Mouse (Mus musculus) MEL (cell line): Measurements from ENCODE around the gene Raver2. TPM values are rescaled to one million over a fixed set of nuclear protein-coding genes. Genes with fewer than 3 reads are reported as not detected.

ENCODE experiments used
- DNase-seq: peaks from one replicate; pipeline ENCODE4 v3.0.0; 2011; ENCODE audit warnings: low read depth, low spot score
- H3K27ac ChIP-seq: 2 replicates; pipeline ENCODE4 v1.5.1; 2012; ENCODE audit warnings: low read depth, mild to moderate bottlenecking, control low read depth, low read length, moderate library complexity; ENCODE audit not compliant: control insufficient read depth
- H3K27me3 ChIP-seq, 2 experiments: fragments of 150-350 bp in 1 of 2; sonication (generic) in 1 of 2; 2 replicates each; pipeline ENCODE4 v1.6.1; 2012; ENCODE audit warnings: low read length in 2 of 2, mild to moderate bottlenecking in 2 of 2, improper control_type of control experiment in 1 of 2, moderate library complexity in 1 of 2; ENCODE audit not compliant: insufficient read depth in 2 of 2, control insufficient read depth in 1 of 2
- H3K36me3 ChIP-seq, 2 experiments: 2 replicates each; pipeline ENCODE4 v1.6.1; 2012 to 2014; ENCODE audit warnings: low read length in 2 of 2, improper control_type of control experiment in 1 of 2, inconsistent platforms in 1 of 2, mild to moderate bottlenecking in 1 of 2; ENCODE audit not compliant: insufficient read depth in 2 of 2, control insufficient read depth in 1 of 2
- H3K4me1 ChIP-seq, 2 experiments: fragments of 150-350 bp in 1 of 2; sonication (generic) in 1 of 2; 2 replicates each; pipeline ENCODE4 v1.6.1; 2012; ENCODE audit warnings: low read length in 2 of 2, improper control_type of control experiment in 1 of 2, mild to moderate bottlenecking in 1 of 2; ENCODE audit not compliant: insufficient read depth in 2 of 2, control insufficient read depth in 1 of 2
- H3K4me3 ChIP-seq, 2 experiments: fragments of 150-350 bp in 1 of 2; sonication (generic) in 1 of 2; 2 replicates each; pipeline ENCODE4 v1.5.1; 2012; ENCODE audit warnings: low read depth in 2 of 2, low read length in 2 of 2, mild to moderate bottlenecking in 2 of 2, moderate library complexity in 2 of 2, control low read depth in 1 of 2, improper control_type of control experiment in 1 of 2; ENCODE audit not compliant: control insufficient read depth in 1 of 2, insufficient read depth in 1 of 2
- H3K79me2 ChIP-seq: 2 replicates; pipeline ENCODE4 v1.6.1; 2012; ENCODE audit warnings: mild to moderate bottlenecking, low read length, moderate library complexity; ENCODE audit not compliant: control insufficient read depth, poor library complexity, insufficient read depth
- H3K9ac ChIP-seq: 2 replicates; pipeline ENCODE4 v1.6.1; 2012; ENCODE audit warnings: low read depth, mild to moderate bottlenecking, control low read depth, low read length, moderate library complexity; ENCODE audit not compliant: control insufficient read depth, poor library complexity, severe bottlenecking
- H3K9me3 ChIP-seq: fragments of 150-350 bp; sonication (generic); replicated peaks from 2 replicates; pipeline ENCODE4 v1.6.1; 2012; ENCODE audit warnings: mild to moderate bottlenecking, low read length, improper control_type of control experiment, moderate library complexity; ENCODE audit not compliant: insufficient read depth
- BHLHE40 ChIP-seq: IDR thresholded peaks from 2 replicates; pipeline ENCODE4 v1.6.1; 2012; ENCODE audit warnings: low read depth, mild to moderate bottlenecking, inconsistent platforms, low read length, improper control_type of control experiment, borderline replicate concordance
- CHD2 ChIP-seq: IDR thresholded peaks from 2 replicates; pipeline ENCODE4 v1.6.1; 2011; ENCODE audit warnings: low read length, improper control_type of control experiment
- MAFK ChIP-seq: IDR thresholded peaks from 2 replicates; pipeline ENCODE4 v1.6.1; 2011; ENCODE audit warnings: low read depth, mild to moderate bottlenecking, low read length, improper control_type of control experiment, borderline replicate concordance
- MYC ChIP-seq: IDR thresholded peaks from 2 replicates; pipeline ENCODE4 v1.6.1; 2011; ENCODE audit warnings: low read depth, mild to moderate bottlenecking, low read length, improper control_type of control experiment, moderate library complexity
- RCOR1 ChIP-seq: IDR thresholded peaks from 2 replicates; pipeline ENCODE4 v1.6.1; 2012; ENCODE audit warnings: low read depth, mild to moderate bottlenecking, inconsistent platforms, low read length, improper control_type of control experiment
- SIN3A ChIP-seq: IDR thresholded peaks from 2 replicates; pipeline ENCODE4 v1.6.1; 2012; ENCODE audit warnings: low read length, improper control_type of control experiment, inconsistent platforms
- SMC3 ChIP-seq: IDR thresholded peaks from 2 replicates; pipeline ENCODE4 v1.6.1; 2011; ENCODE audit warnings: low read depth, low read length, improper control_type of control experiment
- TCF12 ChIP-seq: IDR thresholded peaks from 2 replicates; pipeline ENCODE4 v1.6.1; 2014; ENCODE audit warnings: low read depth, mild to moderate bottlenecking, inconsistent platforms, low read length, improper control_type of control experiment, moderate library complexity
- USF1 ChIP-seq: IDR thresholded peaks from 2 replicates; pipeline ENCODE4 v1.6.1; 2014; ENCODE audit warnings: low read depth, mild to moderate bottlenecking, inconsistent platforms, low read length, improper control_type of control experiment, moderate library complexity
- ZC3H11A ChIP-seq: IDR thresholded peaks from 2 replicates; pipeline ENCODE4 v1.6.1; 2012; ENCODE audit warnings: low read depth, mild to moderate bottlenecking, inconsistent platforms, low read length, improper control_type of control experiment
- ZKSCAN1 ChIP-seq: IDR thresholded peaks from 2 replicates; pipeline ENCODE4 v1.6.1; 2012; ENCODE audit warnings: low read depth, mild to moderate bottlenecking, inconsistent platforms, low read length, improper control_type of control experiment, moderate library complexity
- ZMIZ1 ChIP-seq: IDR thresholded peaks from 2 replicates; pipeline ENCODE4 v1.6.1; 2012; ENCODE audit warnings: low read depth, mild to moderate bottlenecking, inconsistent platforms, low read length, improper control_type of control experiment, moderate library complexity
- polyA plus RNA-seq, 2 experiments: library from polyadenylated mRNA; stranded (reverse) in 1 of 2; unstranded in 1 of 2; fragments of >175 nt in 1 of 2; fragments of >200 nt in 1 of 2; gene quantifications; 2 replicates each; pipeline versions ENCODE4 v1.2.1 to v1.2.4; 2012; ENCODE audit warnings: low replicate concordance in 2 of 2, low read depth in 1 of 2; ENCODE audit not compliant: insufficient read length in 2 of 2, insufficient read depth in 1 of 2, missing spikeins in 1 of 2
- total RNA-seq: library from RNA; depleted of rRNA; stranded (reverse); fragments of 300-350 nt; gene quantifications from 2 replicates; pipeline ENCODE4 v1.2.3, GENCODE M21; 2012

Raver2 gene
- total and polyA plus RNA-seq, 3 experiments: 0.03 to 0.04 TPM; not detected in 1

DNA sequence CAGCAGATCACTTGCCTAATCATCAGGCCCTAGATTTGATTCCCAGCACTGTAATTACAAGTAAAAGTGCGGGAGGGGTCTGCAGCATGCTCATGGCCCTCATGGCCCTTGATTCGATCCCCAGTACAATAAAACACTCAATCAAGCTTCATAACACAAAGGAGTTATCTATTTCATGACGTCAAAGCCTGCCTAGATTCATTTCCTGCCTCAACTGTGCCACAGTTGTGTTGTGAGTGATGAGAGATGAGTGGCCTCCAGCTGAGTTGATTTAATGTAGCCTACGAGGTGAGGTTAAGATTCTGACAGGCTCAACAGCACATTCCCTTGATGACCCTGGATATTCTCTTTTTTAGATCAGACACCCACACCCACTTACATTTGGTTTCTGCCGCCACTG lies 110.3 kb downstream of the Raver2 start:
- H3K27me3 ChIP-seq: no peaks in the 10 kb centered on the region
- H3K9me3 ChIP-seq: no peaks in the 10 kb centered on the region
- no peak overlapping the region for H3K9ac ChIP-seq
- H3K36me3 ChIP-seq: peaks cover 10 to 28% of the 10 kb centered on the region in 2 experiments
- no peak for DNase-seq
- no peak overlapping the region for H3K4me3 ChIP-seq
- H3K4me1 ChIP-seq: peaks cover 11% of the 10 kb centered on the region in 2 experiments; a peak in 3 of 4 replicates
- H3K79me2 ChIP-seq: no peaks in the 10 kb centered on the region
- no peak for TF ChIP-seq CHD2
- no peak overlapping the region for H3K27ac ChIP-seq

DNA sequence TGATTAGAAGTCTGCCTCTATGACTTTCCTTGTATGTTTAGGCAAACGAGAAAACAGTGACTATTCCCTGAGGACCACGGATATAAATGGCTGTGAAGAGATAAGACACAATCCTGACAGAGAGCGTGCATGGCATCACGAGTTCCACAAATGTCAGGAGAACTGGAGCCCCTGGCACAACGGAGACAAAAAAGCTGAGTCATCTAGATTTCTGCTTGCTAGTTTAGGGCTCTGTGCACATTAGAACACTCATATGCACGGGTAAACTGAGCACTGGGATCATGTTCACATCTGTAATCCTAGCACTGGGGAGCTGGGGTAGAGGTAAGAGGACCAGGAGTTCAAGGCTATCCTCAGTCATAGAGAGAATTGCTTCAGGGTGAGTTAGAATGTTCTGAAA lies 111.1 kb downstream of the Raver2 start:
- H3K27ac ChIP-seq: no peak overlapping the region
- no peak for DNase-seq
- no peak overlapping the region for H3K4me3 ChIP-seq
- TF ChIP-seq ZC3H11A: no peak
- TF ChIP-seq SIN3A: no peak
- TF ChIP-seq MAFK: peak; percentile 61; the same call in 1 of the 2 replicates
- peaks cover 11% of the 10 kb centered on the region in 2 experiments; a peak in 3 of 4 replicates for H3K4me1 ChIP-seq
- H3K36me3 ChIP-seq: peaks cover 10 to 25% of the 10 kb centered on the region in 2 experiments
- H3K79me2 ChIP-seq: no peaks in the 10 kb centered on the region
- no peak overlapping the region for H3K9ac ChIP-seq
- no peaks in the 10 kb centered on the region for H3K9me3 ChIP-seq
- H3K27me3 ChIP-seq: no peaks in the 10 kb centered on the region

DNA sequence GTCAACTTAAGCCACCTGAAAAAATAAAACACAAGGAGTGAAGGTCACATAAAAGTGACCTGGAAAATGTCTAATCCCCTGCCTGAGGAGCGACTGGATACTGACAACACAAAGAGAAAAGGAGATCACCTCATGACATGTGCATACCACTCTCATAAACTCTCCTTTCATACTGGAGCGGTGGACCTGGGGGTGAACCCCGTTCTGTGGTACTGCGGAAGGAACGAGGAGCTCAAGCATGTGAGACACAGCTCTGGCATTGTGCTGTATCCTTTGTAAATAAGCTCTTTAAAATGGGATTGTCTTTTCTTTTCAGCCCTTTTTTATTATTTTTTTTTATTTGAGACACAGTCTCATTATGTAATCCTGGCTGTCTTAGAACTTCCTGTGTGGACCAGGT lies 111.9 kb downstream of the Raver2 start:
- Histone ChIP-seq H3K4me3 (no peak overlapping the region), H3K9me3 (no peaks in the 10 kb centered on the region), H3K4me1 (peaks cover 11% of the 10 kb centered on the region in 2 experiments; a peak in 3 of 4 replicates), H3K9ac (no peak overlapping the region), H3K36me3 (peaks cover 10 to 27% of the 10 kb centered on the region in 2 experiments), H3K27me3 (no peaks in the 10 kb centered on the region), H3K27ac (no peak overlapping the region), H3K79me2 (no peaks in the 10 kb centered on the region)
- no peak for DNase-seq
- TF ChIP-seq RCOR1 (no peak), ZMIZ1 (no peak), SMC3 (no peak), MYC (no peak), BHLHE40 (no peak), TCF12 (no peak), USF1 (no peak), ZKSCAN1 (no peak)
